Mouse (Mus musculus) kidney, adult 8-10 months (tissue): ENCODE results near the gene Pimreg.

Experiments
- DNase-seq, 2 experiments: peaks; one replicate each; pipeline ENCODE4 v3.0.0; 2022

Pimreg gene

DNA sequence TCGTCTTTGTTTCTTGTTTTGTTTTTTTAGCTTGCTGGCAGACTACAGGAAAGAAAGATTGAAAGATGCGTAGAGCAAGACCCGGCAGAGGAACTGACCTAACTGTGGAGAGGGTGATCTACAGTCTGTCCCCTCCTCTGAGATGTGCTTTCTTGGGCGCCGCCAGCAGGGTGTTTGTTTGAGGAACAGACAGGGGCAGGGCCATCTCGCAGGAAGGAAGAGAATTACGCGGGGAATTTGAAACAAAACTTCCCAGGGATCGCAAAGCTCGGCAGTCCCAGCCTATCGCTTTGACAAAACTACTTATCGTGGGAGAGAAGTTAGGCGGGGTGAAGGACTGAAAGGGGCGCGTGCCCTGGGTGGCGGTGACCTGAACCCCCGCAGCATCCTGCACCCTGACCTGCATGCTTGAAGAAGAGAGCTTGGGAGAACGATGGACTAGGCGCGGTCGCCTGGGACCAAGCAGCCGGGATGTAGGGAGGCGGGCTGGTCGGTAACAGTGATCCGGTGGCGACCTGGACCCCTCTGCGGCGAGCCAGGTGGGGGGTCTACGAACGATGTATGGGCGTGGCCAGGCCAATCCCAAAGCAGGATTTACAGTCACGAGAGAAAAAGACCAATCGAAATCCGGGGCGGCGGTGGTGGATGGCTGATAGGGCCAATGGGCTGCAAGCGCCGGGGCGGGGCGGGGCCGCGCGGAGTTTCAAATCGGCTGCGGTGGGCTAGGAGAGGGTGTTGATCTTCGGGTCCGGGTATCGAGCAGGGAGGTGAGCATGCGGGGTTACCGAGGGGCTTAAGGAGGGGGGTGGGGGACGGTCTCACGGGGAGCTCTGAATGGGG is at the start of gene Pimreg:
Gene Pimreg (plus strand): TSS at position 265 of the 840 bp plus-strand sequence.
- DNase-seq = peak; percentile 41 to 58

DNA sequence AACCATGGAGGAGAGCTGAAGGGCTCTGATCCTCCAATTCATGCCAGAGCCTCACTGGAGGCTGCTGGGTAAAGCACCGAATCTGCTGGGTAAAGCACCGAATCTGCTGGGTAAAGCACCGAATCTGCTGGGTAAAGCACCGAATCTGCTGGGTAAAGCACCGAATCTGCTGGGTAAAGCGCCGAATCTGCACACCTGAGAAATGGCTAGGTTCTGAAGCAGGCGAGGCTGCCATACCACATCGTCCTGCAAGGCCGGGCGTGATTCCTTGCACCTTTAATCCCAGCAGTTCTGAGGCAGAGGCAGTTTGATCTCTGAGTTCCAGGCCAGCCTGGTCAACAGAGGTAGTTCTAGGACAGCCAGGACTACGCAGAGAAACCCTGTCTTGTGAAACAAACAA is 49.4 kb upstream of the Pimreg start:
- no peak for DNase-seq

GRCm38 (mm10) chr11:71995968-71996511 is 45.8 kb upstream of the Pimreg start:
- peak; percentile 48 to 62 for DNase-seq

- no peak for DNase-seq
Observed at GRCm38 (mm10) chr11:71996805-71997204, 45.0 kb upstream of the Pimreg start.

DNA sequence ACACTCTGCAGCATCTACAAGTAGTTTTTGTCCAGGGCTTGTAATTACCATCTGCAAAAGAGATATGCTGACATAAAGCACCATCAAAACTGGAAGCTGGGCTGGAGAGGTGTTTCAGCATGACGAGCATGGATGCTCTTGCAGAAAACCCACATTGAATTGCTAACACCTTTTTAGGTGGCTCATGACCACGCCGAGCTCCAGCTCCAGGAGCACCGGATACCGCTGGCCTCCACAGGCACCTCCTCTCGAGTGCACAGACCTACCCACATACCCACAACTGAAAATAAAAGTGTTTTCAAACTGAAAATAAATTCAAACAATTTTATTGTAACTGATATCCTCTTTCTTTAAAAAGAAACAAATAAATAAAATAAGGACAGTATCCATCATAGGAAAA is 41.6 kb upstream of the Pimreg start:
- DNase-seq = no peak

DNA sequence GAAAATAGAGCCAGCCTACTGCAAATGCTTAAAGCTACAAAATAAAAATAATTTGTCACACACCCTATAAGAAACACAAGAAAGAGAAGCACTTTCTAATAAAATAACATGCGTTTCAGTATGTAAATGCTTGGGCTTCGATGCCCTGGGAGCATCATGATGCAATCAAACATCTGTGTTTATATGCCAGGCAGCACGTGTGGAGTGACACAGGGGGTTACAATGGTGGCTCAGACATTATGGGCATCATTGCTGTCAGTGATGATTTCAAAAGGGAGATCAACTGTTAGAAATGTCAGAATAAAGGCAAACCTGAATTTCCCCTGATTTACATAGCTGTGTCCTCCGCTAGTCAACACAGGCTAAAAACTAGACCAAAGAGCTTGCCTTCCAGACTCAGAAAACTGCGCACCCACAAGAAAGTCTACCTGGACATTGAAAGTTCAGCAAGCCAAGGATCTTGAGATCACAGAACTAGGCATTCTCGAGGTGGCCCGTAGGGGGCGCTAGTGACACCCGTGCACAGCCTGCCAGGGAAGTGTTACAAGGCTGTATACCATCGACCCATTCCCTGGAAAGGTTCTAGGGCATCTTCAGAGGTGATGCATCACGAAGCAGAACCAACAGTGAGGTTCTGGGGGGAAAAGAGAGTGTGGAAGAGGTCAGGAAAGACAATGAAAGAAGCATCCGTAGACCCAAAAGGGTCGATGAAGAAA is 39.5 kb upstream of the Pimreg start:
- peak in 1 of 2 experiments; percentile 29 for DNase-seq

GRCm38 (mm10) chr11:72003171-72003570 is 38.7 kb upstream of the Pimreg start:
- DNase-seq = no peak

DNA sequence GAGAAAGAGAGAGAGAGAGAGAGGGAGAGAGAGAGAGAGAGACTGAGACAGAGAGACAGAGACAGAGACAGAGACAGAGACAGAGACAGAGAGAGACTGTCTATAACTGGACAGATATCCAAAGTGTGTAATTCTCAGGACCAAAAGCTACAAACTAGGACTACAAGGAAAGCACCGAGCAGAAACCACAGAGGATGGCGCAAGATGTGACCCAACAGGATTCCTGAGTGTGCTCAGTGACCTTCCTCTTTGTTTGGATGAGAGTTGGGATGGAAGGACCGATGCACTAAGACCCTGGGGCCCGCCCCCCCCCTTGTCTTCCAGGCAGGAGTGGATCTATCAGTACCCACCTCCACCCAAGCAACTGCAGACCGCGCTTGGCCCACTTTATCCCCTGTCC is 36.3 kb upstream of the Pimreg start:
- DNase-seq = no peak

DNA sequence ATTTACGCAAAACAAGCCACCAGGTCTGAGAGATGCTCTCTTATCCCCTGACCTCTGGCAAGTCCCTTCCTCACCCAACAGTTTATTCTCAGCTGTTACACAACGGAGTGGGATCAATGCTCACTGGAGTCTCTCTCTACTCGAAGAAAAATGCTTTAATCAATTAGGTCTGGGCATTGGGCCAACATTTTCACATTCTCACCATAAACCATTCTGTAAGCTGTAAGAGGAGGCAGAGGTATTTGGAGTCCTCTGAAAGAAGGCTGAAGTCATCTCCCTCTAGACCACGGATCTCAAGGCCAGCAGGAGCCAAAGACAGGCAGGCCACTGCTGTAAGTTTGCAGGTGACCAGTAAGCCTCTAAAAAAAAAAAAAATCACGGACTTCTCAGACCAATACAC is 31.5 kb upstream of the Pimreg start:
- DNase-seq = no peak

- DNase-seq = no peak
Observed at GRCm38 (mm10) chr11:72010940-72011722, 30.7 kb upstream of the Pimreg start.

GRCm38 (mm10) chr11:72011955-72012354 is 29.9 kb upstream of the Pimreg start:
- no peak for DNase-seq

- DNase-seq = no peak
Observed at GRCm38 (mm10) chr11:72014674-72015073, 27.2 kb upstream of the Pimreg start.

DNA sequence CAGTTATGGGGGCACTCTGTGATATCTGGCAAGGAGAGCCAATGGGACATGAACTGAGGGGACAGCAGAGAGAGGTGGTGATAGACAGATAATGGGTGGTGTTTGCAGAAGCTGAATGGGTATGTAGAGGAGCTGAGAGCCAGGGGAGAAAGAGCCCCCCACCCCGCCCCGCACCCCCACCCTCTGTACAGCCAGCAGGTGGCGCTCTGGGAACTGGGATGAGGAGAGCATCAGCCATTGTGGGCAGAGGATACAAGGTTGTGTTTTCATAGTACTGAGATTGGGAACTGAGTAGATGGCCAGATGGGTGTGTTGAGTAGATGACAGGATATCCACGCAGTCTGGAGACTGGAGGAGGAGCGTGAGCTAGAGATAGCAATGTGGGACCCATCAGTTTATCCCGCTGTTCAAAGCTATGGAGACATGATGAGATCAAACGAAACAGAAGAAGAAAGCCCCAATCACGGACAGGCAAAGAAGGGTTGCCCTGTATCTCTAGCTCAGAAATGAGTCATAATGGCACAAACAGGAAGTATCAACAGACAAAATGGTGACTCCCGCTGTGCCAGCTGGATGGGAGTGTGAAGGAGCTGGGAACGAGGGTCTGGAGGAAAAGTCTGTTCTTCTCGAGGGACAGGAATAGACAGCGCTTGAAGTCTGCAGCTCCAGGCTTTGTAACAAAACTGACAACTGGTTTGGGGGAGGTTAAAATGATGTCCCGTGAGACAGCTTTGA is 25.1 kb upstream of the Pimreg start:
- no peak for DNase-seq

DNA sequence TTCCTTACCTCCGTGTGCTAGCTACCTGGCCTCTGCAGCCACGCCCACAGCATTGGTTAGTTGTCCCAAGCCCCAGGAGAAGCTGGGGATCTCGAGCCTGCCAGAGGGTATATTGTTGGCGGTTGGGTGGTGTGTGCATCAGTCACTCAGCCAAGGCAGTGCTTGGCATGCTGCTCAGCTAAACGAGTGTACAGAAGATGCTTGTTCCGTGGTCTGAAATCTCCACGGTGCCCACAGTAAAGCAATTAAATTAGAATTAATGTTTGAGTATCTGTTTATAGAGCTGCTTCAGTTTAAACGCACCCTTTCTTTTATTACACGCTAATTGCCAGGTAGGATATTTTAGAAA is 24.6 kb upstream of the Pimreg start:
- DNase-seq = no peak

- no peak for DNase-seq
Observed at GRCm38 (mm10) chr11:72021015-72021414, 20.8 kb upstream of the Pimreg start.

- DNase-seq = no peak
Observed at GRCm38 (mm10) chr11:72022827-72023226, 19.0 kb upstream of the Pimreg start.

DNA sequence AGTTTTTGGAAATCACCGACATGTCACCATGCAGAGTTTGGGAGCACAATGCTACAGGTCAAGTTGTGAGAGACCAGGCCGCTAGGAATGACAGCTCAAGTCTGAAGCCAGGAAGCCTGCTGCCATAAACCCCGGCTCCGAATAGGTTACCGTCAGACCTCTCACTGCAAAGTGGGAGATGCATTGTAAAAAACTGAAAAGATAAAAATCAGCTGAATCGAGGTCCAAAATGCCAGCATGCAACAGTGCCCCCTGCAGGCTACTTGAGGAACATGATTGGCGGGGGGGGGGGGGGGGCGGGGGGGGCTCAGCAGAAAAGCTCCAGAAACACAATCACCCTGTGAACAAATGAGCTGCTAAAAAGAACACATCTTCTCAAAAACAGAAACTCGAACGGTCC is 18.3 kb upstream of the Pimreg start:
- DNase-seq = no peak

GRCm38 (mm10) chr11:72024193-72024781 is 17.5 kb upstream of the Pimreg start:
- peak; percentile 67 to 81 for DNase-seq

DNA sequence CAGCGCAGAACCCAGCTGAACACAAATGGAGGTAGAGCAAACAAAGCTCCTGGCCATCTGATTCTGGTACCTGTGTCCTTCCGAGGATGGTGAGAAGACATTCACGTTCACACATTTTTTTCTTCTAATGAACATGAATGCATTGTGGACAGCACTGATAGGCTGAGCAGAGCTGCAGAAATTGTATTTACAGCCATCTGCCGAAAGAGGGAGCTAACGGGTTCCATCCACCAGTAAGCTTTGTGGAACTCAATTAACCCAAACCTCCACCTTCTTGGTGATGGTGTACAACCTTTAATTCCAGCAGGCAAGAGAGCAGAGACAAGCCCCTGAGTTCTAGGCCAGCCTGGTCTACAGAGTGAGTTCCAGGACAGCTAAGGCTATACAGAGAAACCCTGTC is 16.0 kb upstream of the Pimreg start:
- DNase-seq = peak in 1 of 2 experiments; percentile 9

- DNase-seq = no peak
Observed at GRCm38 (mm10) chr11:72026516-72026915, 15.3 kb upstream of the Pimreg start.

DNA sequence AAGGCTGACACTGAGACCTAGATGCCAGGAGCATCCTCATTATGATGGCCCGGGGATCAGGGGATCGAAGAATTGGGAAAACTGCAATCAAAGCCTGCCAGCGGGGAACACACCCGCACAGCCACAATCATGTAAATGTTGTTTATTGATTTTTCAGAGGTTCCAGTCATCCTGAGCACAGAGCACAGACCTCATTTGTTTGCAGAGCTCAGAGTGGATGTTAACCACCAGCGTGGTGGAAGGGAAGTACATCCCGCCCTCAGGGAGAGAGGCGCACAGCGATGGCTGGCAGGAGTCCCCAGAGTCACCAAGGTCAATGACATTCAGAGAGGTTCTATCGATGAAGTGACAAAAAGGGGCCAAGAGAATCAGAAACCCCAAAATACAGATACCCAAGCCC is 14.0 kb upstream of the Pimreg start:
- DNase-seq = no peak

GRCm38 (mm10) chr11:72029143-72029542 is 12.7 kb upstream of the Pimreg start:
- peak in 1 of 2 experiments; percentile 13 for DNase-seq
